Mouse (Mus musculus) embryonic facial prominence, embryonic 14.5 days (tissue): Measurements from ENCODE around the gene Mettl24. TPM values are rescaled to one million over a fixed set of nuclear protein-coding genes. Genes with fewer than 3 reads are reported as not detected.

Experiments
- ATAC-seq: fragments of 200-750 bp; cut with Nextera tagmentation; 2 replicates; pipeline ENCODE4 v1.8.0; 2017; ENCODE audit warnings: low read depth, moderate number of reproducible peaks, moderate TSS enrichment
- DNase-seq: peaks from one replicate; pipeline ENCODE4 v3.0.0-alpha.2; 2015; ENCODE audit warnings: low spot score
- H3K27ac ChIP-seq: fragments of 300-500 bp; sonication (generic); replicated peaks from 2 replicates; pipeline ENCODE4 v1.5.1; 2014; ENCODE audit warnings: low read depth, mild to moderate bottlenecking, low read length, moderate library complexity
- H3K27me3 ChIP-seq: fragments of 300-500 bp; sonication (generic); replicated peaks from 2 replicates; pipeline ENCODE4 v1.6.1; 2014; ENCODE audit warnings: low read length; ENCODE audit not compliant: control insufficient read depth, insufficient read depth
- H3K36me3 ChIP-seq: fragments of 300-500 bp; sonication (generic); 2 replicates; pipeline ENCODE4 v1.6.1; 2014; ENCODE audit warnings: low read length, mixed read lengths; ENCODE audit not compliant: control insufficient read depth, insufficient read depth
- H3K4me1 ChIP-seq: fragments of 300-500 bp; sonication (generic); 2 replicates; pipeline ENCODE4 v1.6.1; 2014; ENCODE audit warnings: antibody characterized with exemption, low read length; ENCODE audit not compliant: control insufficient read depth, insufficient read depth
- H3K4me2 ChIP-seq: fragments of 300-500 bp; sonication (generic); 2 replicates; pipeline ENCODE4 v1.6.1; 2014; ENCODE audit warnings: low read depth, mild to moderate bottlenecking, low read length, moderate library complexity, mixed read lengths
- H3K4me3 ChIP-seq: fragments of 300-500 bp; sonication (generic); 2 replicates; pipeline ENCODE4 v1.5.1; 2014; ENCODE audit warnings: low read depth, mild to moderate bottlenecking, low read length
- H3K9ac ChIP-seq: fragments of 300-500 bp; sonication (generic); 2 replicates; pipeline ENCODE4 v1.6.1; 2014; ENCODE audit warnings: low read depth, mild to moderate bottlenecking, low read length, moderate library complexity, mixed read lengths
- H3K9me3 ChIP-seq: fragments of 300-500 bp; sonication (generic); 2 replicates; pipeline ENCODE4 v1.6.1; 2016; ENCODE audit warnings: low read length; ENCODE audit not compliant: control insufficient read depth
- WGBS: fragments of 180-500 bp; shearing (Covaris S2); extraction: QIAGEN DNeasy Blood & Tissue Kit; methylation state at CpG from one replicate; pipeline ENCODE4 v1.1.7; 2014; 5-methylcytosine and 5-hydroxymethylcytosine counted together
- polyA plus RNA-seq: library from polyadenylated mRNA; unstranded; fragments of >200 nt; fragmentation: Nextera tagmentation; extraction: Ambion mirVana; gene quantifications from 2 replicates; pipeline ENCODE4 v1.2.1, GENCODE M21; 2014

The Mettl24 gene
- polyA plus RNA-seq, 1 experiment from 2014 or later, result 1.7 TPM

DNA sequence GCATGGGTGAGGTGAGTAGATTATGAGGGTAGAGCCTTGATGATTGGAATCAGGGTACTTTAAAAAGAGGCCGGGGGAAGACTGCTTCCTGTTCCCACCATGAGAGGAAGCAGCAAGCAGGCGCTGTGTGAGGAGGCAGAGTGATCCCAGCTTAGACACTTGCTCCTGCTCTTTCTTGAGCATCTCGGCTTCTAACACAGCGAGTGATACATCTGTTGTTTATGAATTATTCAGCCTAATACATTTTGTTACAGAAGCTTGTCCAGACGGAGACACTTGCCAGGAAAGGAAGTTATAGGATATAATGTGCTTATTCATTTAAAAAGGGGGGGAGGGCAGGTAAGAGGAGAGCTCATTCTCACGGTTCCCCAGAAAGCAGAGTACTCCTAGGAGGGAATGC, 142.9 kb downstream of the Mettl24 start:
- no peak overlapping the region for H3K9ac ChIP-seq
- H3K36me3 ChIP-seq, result peaks cover 18% of the 10 kb centered on the region; the same call in 1 of the 2 replicates
- no peak overlapping the region for H3K27ac ChIP-seq
- H3K27me3 ChIP-seq, result no peaks in the 10 kb centered on the region
- no peak overlapping the region for H3K4me2 ChIP-seq
- H3K9me3 ChIP-seq, result no peaks in the 10 kb centered on the region
- no peaks in the 10 kb centered on the region for H3K4me1 ChIP-seq
- H3K4me3 ChIP-seq, result no peak overlapping the region
- ATAC-seq (no peak), DNase-seq (no peak)
- WGBS, result 61% methylated on average over 6 of the region's 6 CpGs

DNA sequence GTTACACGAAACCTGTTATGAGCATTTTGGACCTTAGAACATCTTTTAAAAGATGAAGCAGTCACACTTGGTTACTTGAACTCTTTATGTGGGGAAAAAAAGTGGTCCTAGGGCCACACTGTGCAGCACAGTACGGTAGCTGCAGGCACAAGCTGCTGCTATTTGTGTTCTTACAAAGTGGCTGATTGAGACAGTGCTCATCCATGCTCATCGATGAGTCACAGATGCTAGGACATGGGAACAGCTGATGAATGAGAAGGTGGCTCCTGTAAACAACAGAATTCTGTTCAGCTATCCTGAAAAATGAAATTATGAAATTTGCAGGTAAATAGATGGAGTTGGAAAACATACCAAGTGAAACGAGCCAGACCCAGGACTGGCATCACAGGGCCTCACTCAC, 144.6 kb downstream of the Mettl24 start:
- no peaks in the 10 kb centered on the region for H3K4me1 ChIP-seq

GRCm38 (mm10) chr10:40830312-40830711, 147.2 kb downstream of the Mettl24 start:
- no peaks in the 10 kb centered on the region for H3K9me3 ChIP-seq
- no peak overlapping the region for H3K9ac ChIP-seq
- H3K4me2 ChIP-seq, result no peak overlapping the region
- ATAC-seq (no peak), DNase-seq (no peak)
- H3K27me3 ChIP-seq, result no peaks in the 10 kb centered on the region
- peaks cover 51% of the 10 kb centered on the region for H3K36me3 ChIP-seq
- H3K4me3 ChIP-seq, result no peak overlapping the region
- no peaks in the 10 kb centered on the region for H3K4me1 ChIP-seq
- no peak overlapping the region for H3K27ac ChIP-seq
- WGBS, result 87% methylated on average over 3 of the region's 3 CpGs

More for the DNA sequence above, 144.6 kb downstream of the Mettl24 start:
- Histone ChIP-seq H3K4me3 (no peak overlapping the region), H3K9me3 (no peaks in the 10 kb centered on the region), H3K36me3 (peaks cover 27% of the 10 kb centered on the region), H3K27ac (no peak overlapping the region), H3K9ac (no peak overlapping the region), H3K4me2 (no peak overlapping the region), H3K27me3 (no peaks in the 10 kb centered on the region)
- DNase-seq (no peak), ATAC-seq (no peak)
- WGBS, result 88% methylated on average over 4 of the region's 4 CpGs

GRCm38 (mm10) chr10:40831267-40831666, 148.2 kb downstream of the Mettl24 start:
- ATAC-seq (0 out of 2 replicates have a peak, but pooled peaks have one; percentile 78), DNase-seq (peak; percentile 39)
- Histone ChIP-seq H3K4me2 (no peak overlapping the region), H3K27ac (no peak overlapping the region), H3K27me3 (no peaks in the 10 kb centered on the region), H3K4me1 (no peaks in the 10 kb centered on the region), H3K36me3 (peaks cover 59% of the 10 kb centered on the region), H3K9ac (no peak overlapping the region), H3K4me3 (no peak overlapping the region), H3K9me3 (no peaks in the 10 kb centered on the region)
- 78% methylated on average over 4 of the region's 7 CpGs for WGBS

GRCm38 (mm10) chr10:40840086-40840485, 157.0 kb downstream of the Mettl24 start:
- Histone ChIP-seq H3K9me3 (no peaks in the 10 kb centered on the region), H3K4me2 (no peak overlapping the region), H3K4me1 (no peaks in the 10 kb centered on the region), H3K9ac (no peak overlapping the region), H3K36me3 (peaks cover 60% of the 10 kb centered on the region), H3K27ac (no peak overlapping the region), H3K27me3 (no peaks in the 10 kb centered on the region), H3K4me3 (no peak overlapping the region)
- peak; percentile 22 for DNase-seq
- 86% methylated on average over 5 of the region's 5 CpGs for WGBS
- ATAC-seq, result no peak

DNA sequence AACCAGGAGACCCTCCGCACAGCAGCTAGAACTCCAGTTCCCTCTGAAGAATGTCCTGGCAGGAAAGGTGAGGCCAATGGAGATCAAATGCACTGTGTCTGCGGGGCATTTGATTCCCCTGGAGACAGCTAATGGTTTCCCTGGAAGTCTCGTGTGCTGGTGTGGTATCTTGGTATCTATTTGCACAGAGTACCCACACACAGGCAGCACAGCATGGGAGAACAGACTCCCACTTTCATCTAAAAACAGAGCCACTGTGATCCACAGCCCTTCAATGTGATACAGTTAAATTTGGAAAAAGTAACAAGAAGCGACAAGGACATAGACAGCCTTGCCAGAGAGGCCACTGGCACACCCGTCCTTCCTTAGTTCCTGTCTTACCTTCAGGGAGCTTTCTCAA, 160.8 kb downstream of the Mettl24 start:
- ATAC-seq, result no peak
- H3K4me1 ChIP-seq, result no peaks in the 10 kb centered on the region
- H3K9ac ChIP-seq, result no peak overlapping the region
- H3K27me3 ChIP-seq, result no peaks in the 10 kb centered on the region
- H3K36me3 ChIP-seq, result peaks cover 72% of the 10 kb centered on the region
- H3K9me3 ChIP-seq, result no peaks in the 10 kb centered on the region
- no peak overlapping the region for H3K27ac ChIP-seq
- no peak for DNase-seq
- H3K4me2 ChIP-seq, result no peak overlapping the region
- H3K4me3 ChIP-seq, result no peak overlapping the region
- 71% methylated on average over 5 of the region's 5 CpGs for WGBS

DNA sequence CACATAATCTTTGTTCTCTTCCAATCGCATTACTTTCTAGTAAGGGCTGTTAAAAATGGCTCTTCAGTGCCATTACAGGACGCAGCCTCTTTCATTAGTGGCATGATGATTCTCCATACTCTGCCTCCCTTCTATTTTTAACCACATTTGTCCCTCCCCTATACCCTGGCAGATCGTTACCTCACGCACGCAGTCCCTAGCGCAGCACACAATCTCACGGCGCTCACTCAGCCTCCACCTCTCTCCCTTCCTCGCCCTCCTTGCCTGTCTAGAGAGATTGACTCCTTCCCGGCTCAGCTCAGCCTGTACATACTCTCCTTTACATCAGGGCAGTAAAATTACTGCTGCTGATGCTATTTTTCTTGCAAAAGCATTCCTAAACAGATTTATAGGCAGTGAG, 161.5 kb downstream of the Mettl24 start:
- no peaks in the 10 kb centered on the region for H3K4me1 ChIP-seq
- peak overlapping the region; percentile 21; the same call in 1 of the 2 replicates for H3K27ac ChIP-seq
- ATAC-seq (no peak), DNase-seq (no peak)
- no peaks in the 10 kb centered on the region for H3K27me3 ChIP-seq
- H3K4me3 ChIP-seq, result no peak overlapping the region
- H3K9ac ChIP-seq, result peak overlapping the region; percentile 6; the same call in 1 of the 2 replicates
- no peaks in the 10 kb centered on the region for H3K9me3 ChIP-seq
- H3K36me3 ChIP-seq, result peaks cover 74% of the 10 kb centered on the region
- no peak overlapping the region for H3K4me2 ChIP-seq
- WGBS, result 62% methylated on average over 10 of the region's 10 CpGs

DNA sequence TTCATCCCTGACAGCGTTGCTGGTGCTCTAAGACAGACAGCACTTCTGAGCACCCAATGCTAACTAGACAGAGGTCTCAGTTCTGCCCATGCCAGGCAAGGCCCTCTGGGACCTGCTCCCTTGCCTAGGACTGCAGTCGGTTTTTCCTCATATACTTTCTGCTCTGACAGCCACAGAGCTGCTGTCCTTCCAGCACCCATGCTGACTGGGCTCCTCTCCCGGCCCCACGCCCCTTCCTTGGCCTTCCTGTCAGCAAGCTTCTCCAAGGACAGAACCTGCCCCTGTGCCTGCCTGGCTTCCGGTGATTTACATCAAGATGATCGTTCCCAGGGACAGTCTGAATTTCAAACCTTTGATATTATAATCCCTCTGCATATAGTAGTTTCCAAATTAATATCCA, 162.5 kb downstream of the Mettl24 start:
- H3K27ac ChIP-seq, result no peak overlapping the region
- no peak overlapping the region for H3K4me3 ChIP-seq
- WGBS, result 83% methylated on average over 6 of the region's 6 CpGs
- no peaks in the 10 kb centered on the region for H3K4me1 ChIP-seq
- no peak overlapping the region for H3K9ac ChIP-seq
- peaks cover 77% of the 10 kb centered on the region for H3K36me3 ChIP-seq
- ATAC-seq (no peak), DNase-seq (no peak)
- H3K27me3 ChIP-seq, result no peaks in the 10 kb centered on the region
- no peak overlapping the region for H3K4me2 ChIP-seq
- H3K9me3 ChIP-seq, result no peaks in the 10 kb centered on the region

- no peak overlapping the region for H3K4me2 ChIP-seq
- WGBS, result 92% methylated on average over 10 of the region's 10 CpGs
- ATAC-seq (no peak), DNase-seq (no peak)
- no peak overlapping the region for H3K27ac ChIP-seq
- no peak overlapping the region for H3K9ac ChIP-seq
- peaks cover 63% of the 10 kb centered on the region for H3K36me3 ChIP-seq
- no peaks in the 10 kb centered on the region for H3K9me3 ChIP-seq
- no peaks in the 10 kb centered on the region for H3K4me1 ChIP-seq
- no peaks in the 10 kb centered on the region for H3K27me3 ChIP-seq
- no peak overlapping the region for H3K4me3 ChIP-seq
Measured at GRCm38 (mm10) chr10:40847176-40847874, 164.2 kb downstream of the Mettl24 start.
